Mouse (Mus musculus): ENCODE measurements at regions not wholly inside any gene's neighbourhood (a gene's known extent, or its start where the extent isn't known, plus 50 kb on each side); places are given as distances from the start of the nearest gene placed in this dataset.

- TF ChIP-seq CTCF (IDR thresholded peaks at IDR 0.05; ENCODE audit: insufficient read depth, low read depth, low read length) = no peak
- no peak for TF ChIP-seq POLR2A (IDR thresholded peaks at IDR 0.05; ENCODE audit: insufficient read depth, low read depth, low read length)
These were observed 101.9 kb downstream of the Matn1 start for GRCm38 (mm10) chr4:131046101-131046500.
